Mouse (Mus musculus): Measurements from ENCODE around the gene Krtdap.

Krtdap gene

DNA sequence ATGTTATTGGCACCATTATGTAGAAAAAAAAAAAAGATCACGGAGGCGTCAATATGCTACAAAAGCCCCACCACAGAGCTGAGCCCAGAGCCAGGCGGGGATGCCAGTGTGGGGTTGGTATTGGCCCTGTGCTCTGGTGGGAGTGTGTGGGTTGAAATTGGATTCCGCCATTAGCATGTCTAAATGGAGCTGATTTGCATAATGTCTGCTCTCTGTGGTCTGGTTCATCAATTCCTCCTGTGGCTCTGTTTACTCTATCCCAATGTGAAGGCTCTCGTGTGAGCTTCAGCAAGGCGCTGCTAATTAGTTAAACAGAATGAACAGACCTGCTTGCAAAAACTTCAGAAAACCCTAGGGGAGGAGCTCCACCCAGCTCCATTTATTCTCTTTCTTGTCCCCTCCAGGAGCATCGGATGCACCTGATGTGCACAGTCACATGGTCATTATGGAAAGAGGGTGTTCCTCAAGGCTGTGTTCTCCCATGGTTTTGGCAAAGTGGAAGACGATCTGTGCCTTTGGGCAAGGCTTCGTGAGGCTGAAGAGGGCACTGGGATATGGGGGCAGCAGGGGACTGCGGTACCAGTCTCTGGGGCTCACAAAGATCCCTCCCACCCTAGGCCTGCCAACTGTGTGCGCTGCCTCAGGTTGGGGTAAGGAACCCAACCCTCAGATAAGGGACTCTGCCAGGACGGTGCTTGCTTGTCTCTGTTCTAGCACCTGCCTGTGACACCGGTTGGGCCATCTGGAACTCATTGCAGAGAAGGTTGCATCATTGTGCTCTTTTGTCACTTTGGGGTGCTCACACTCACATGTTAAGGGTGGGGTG lies 1.8 kb upstream of the Krtdap start:
- DNase-seq (ENCODE audit: low read depth, low spot score): peak; percentile 48

GRCm38 (mm10) chr7:30790141-30790540 lies 2.4 kb downstream of the Krtdap start:
- DNase-seq (ENCODE audit: low read depth, low spot score): no peak

DNA sequence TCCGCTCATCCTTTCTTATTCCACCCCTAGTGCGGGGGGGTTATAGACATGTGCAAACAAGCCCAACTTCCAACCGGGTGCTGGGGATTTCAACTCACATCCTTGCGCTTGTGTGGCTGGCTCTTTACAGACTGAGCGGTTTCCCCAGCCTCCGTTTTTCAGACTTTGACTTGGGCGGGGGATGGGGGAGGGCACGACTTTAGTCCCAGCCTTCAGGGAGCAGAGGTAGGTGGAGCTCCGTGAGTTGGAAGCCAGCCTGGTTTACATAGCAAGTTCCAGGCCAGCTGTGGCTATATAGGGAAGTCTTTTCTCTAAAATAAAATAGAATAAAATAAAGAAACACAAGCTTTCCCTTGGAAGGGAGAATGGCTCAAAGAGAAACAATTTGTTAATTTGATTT lies 4.2 kb downstream of the Krtdap start:
- DNase-seq (ENCODE audit: low read depth, low spot score): peak; percentile 74

DNA sequence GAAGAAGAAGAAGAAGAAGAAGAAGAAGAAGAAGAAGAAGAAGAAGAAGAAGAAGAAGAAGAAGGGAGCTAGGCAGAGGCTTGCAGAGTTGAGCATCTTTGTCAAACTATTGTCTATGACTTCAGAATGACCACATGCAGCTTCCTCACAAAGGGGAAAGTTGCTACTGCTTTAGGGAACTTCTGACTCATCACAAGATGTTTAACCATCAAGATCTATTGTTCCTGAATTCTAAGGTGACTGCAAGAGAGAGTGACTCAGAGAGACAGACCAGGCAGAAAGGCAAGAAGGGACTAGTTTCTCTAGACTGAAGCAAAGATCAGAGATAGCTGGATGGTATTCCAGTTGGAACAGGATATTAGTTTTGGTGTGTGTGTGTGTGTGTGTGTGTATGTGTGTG lies 7.2 kb downstream of the Krtdap start:
- DNase-seq (ENCODE audit: low read depth, low spot score): no peak

- no peak for DNase-seq (ENCODE audit: low read depth, low spot score)
Observed at GRCm38 (mm10) chr7:30796790-30797189, 9.1 kb downstream of the Krtdap start.

DNA sequence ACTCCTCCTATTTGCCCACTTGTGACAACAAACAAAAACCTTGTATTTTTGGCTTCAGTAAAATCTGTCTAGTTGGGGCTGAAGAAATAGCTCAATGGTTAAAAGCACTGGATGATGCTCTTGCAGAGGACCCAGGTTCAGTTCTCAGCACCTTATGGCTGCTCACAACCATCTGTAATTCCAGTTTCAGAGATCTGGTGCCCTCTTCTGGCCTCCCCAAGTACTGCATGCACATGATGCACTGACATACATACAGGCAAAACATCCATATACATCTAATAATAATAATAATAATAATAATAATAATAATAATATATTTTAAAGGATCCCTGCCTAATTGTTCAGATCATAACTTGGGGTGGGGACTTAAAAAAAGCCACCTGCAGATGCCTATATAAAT lies 13.0 kb downstream of the Krtdap start:
- DNase-seq (ENCODE audit: low read depth, low spot score): peak; percentile 38

- DNase-seq (ENCODE audit: low read depth, low spot score): peak; percentile 61
Observed at GRCm38 (mm10) chr7:30803256-30803655, 15.6 kb downstream of the Krtdap start.

DNA sequence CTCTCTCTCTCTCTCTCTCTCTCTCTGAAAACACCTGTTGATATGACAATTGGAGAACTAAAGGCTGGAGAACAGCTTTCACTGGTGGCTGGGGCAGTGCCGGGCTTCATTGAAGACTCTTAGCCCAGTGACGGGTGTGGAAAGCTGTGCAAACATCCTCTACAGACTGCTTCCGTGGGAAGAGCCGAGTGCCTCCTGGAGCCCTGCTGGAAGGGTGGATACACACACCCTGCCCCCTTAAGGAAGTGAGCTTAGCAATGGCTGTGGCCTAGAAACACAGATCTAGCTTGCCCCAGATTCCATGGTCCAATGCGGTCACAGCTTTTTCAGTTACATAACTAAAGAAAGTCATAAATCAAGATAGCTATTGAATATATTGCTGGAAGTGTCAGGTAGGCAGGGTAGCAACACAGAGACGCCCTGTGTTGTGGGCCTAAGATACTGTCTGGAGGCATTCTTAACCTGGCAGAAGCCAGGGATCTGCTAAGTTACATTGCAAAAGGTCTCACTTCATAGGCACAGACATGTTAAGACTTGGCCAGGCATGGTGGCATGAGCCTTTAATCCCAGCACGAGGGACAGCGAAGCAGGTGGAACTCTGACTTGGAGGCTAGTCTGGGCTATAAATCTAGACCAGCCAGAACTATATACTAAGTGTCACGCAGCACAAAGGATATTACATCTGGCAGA lies 16.5 kb downstream of the Krtdap start:
- DNase-seq (ENCODE audit: low read depth, low spot score): no peak

DNA sequence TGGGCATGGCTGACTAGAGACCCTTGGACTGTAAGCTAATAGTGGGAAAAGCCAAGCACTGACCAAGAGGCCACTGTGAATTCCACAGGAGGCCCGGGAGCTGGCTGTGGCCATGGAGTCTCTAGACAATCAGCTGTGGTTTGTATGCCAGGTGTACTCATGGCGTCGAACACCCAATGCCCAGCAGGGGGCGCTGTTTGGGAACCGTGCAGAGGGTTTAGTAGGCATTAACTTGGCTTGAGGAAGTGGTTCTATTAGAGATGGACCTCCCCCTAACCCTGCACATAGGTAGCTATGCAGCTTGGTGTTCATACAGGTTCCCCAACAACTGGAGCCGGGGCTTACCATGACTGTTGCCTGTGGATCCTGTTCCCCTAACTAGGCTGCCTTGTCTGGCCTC lies 18.2 kb downstream of the Krtdap start:
- DNase-seq (ENCODE audit: low read depth, low spot score): peak; percentile 77

- peak; percentile 92 for DNase-seq (ENCODE audit: low read depth, low spot score)
Observed at GRCm38 (mm10) chr7:30810319-30810718, 22.6 kb downstream of the Krtdap start.

GRCm38 (mm10) chr7:30811757-30812290 lies 24.1 kb downstream of the Krtdap start:
- DNase-seq (ENCODE audit: low read depth, low spot score): no peak

- no peak for DNase-seq (ENCODE audit: low read depth, low spot score)
Observed at GRCm38 (mm10) chr7:30812291-30812807, 24.7 kb downstream of the Krtdap start.

- no peak for DNase-seq (ENCODE audit: low read depth, low spot score)
Observed at GRCm38 (mm10) chr7:30820131-30820530, 32.4 kb downstream of the Krtdap start.

DNA sequence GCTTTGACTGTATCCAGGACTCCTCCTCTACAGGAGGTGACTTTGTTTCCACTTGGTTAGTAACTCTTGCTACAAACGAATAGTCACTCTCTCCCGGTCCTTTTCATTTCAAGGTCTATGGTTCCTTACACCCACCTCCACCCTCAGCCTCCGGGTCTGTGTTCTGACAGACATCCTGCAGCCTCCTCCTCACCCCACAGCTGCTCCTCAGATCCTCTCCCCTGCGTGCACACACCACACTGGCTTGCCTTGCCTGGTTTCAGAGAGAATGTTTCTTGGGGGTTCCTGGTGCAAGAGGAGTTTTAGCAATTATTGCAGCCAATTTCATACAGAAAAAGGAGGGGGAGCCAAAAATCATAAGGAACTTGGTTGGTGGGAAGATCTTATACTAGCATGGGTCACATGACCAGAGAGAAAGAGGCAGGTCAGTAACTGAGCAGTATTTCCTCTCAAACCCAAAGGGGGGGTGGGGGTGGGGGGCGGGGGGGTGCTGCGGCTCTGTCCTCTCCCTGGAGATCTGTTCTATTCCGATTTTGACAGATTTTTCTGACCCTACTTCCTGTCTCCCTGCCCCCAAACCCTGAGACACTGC lies 33.3 kb downstream of the Krtdap start:
- DNase-seq (ENCODE audit: low read depth, low spot score): no peak

DNA sequence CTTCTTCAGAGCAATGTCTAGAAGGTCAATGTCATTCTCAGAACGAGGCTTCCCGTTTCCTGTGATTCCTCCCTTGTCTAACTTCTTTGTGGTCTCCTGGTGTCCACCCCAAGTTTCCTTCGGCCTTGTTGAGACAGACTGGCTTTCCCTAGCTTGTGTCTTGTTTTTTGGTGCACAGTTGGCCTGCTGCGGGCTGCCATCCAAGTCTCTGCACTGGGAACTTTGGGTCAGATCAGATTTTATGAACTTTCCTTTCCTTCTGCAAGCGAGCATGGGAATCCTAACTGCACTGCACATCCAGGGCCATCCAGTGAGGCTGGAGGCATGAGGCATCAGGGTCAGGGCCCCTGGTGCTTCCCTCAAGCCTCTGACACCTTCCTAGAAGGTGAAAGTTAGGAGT lies 33.8 kb downstream of the Krtdap start:
- DNase-seq (ENCODE audit: low read depth, low spot score): no peak

GRCm38 (mm10) chr7:30823675-30824074 lies 36.0 kb downstream of the Krtdap start, which contains the start of gene Ffar2:
Gene Ffar2, minus strand, starts transcription at chr7:30823775.
- no peak for DNase-seq (ENCODE audit: low read depth, low spot score)

DNA sequence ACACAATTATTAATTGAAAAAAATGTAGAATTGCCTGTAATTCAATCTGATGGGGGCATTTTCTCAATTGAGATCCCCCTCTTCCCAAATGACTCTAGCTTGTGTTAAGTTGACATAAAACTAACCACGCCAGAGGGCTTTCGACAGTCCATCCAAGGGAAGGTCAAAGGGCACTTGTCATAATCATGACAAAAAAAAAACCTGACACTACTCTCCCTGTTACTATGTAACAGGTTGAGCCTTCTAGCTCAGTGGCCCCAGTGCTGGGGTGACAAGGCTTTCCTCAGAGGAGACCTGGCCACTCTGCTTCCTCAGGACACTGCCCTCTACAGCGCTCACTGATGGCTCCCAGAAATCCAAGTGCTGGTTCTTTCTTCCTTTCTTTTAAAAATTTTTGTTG lies 36.6 kb downstream of the Krtdap start:
- no peak for DNase-seq (ENCODE audit: low read depth, low spot score)

DNA sequence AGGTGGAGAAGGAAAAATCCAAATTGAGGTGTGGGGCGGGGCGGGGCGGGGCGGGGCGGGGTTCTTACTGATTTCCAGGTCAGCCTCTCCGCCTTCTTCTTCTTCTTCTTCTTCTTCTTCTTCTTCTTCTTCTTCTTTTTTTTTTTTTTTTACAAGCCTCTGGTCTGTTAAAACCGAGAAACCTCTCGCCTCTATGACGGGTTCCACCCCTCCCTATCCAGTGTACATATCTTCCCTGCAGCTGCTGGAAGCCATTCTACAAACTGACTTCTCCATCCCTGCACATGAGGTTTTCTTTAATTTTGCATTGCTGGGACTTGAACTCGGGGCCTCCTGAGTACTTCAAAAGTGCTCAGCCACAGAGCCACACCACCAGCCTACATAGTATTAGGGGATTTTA lies 39.0 kb downstream of the Krtdap start:
- no peak for DNase-seq (ENCODE audit: low read depth, low spot score)

DNA sequence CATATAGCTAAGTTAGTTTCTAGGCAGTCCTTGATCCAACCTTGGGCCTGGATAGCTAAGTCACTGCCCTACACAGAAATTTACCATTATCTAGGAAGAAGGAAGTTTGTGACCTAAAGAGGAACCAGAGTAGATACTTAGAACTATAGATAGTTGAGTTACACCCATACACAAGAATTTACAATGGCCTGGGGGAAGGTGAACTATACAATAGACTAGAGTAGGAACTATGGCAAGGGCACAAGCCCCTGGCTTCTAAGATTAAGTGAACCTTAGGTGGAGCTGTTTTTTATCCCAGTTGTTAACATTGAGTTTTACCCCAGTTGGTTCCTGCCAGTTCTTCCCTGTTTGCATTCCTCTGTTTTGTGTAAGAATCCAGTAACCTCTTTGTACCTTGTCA lies 41.2 kb downstream of the Krtdap start:
- peak; percentile 64 for DNase-seq (ENCODE audit: low read depth, low spot score)

DNA sequence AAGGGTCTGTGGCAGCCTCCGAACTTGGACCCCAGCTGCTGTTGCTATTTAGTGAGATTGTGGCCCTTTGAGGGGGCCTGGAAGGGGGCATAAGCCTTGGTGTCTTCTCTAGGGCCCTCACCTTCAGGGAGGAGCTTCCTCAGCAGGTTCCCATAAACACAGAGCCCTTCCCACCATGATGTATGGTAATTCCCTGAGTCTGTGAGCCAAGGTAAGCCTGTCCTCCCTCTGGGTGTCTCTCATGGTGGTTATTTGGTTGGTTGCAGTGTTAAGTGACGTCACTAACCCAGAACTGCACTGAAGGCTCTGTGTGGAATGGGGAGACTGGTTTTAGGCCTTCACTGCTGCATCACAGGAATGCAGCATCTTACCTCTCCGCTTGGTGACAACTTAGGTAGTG lies 41.7 kb downstream of the Krtdap start:
- DNase-seq (ENCODE audit: low read depth, low spot score): peak; percentile 86

DNA sequence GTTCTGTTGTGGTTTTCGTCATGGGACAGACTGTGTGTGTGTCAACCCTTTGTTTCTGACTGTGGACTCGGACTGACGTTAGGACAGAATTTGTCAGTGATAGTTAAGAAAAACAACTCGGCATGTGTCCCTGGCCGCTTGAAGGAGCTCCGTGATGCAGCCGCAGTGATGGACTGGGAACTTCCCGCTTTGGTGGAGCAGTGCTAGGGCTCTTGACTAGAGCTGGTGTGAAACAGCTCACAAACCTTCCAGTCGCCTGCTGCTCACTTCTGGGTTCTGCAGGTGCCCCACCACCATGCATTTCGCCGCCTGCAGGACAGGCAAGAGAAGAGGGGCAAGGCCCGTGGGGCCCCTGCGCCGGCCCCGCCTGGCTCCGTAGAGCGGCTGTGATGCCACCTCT lies 44.6 kb downstream of the Krtdap start:
- peak; percentile 67 for DNase-seq (ENCODE audit: low read depth, low spot score)

DNA sequence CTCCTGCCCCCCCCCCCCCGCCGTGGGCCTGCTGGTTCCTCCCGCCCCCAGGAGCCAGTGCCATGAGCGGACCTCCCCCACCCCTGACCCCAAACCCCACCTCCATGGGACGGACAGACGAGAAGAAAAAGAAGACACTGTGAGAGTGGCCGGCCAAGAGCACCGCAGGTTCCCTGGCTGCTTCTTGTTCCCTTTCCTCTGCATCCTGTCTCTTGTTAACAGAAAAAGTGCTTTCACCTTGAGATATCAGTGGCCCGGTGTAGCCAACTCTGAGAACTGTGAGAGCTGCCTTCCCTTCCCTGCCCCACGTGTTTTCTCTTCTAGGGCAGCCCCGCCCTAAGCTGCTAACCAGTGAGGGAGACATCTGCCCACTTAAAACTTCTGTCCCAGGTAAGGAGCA lies 45.0 kb downstream of the Krtdap start:
- DNase-seq (ENCODE audit: low read depth, low spot score): peak; percentile 35

All from ES-CJ7 (cell line).